In the genomic region with DNA sequence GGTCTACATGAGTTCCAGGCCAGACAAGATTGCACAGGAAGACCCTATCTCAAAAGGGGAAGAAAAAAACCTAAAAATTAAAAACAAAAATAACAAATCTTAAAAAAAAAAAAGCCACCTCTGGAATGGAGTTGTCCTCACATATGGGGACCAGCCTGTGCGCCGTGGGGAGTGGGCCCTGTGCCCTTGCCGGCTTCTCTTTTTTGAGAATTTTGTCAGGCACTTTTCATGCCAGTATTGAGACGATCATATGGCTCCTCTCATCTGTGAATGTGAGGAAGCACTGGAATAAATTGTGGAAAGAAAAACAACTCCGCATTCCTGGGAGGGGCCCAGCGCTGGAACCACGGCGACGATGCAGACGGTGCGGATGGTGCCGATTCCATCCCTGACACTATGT, we compare ENCODE assay signal across 11 mouse cellular contexts. TPM values are rescaled to one million over a fixed set of nuclear protein-coding genes. Genes with fewer than 3 reads are reported as not detected.
"Had no signal": no experiment of that assay in that cellular context is flagged by ENCODE, and none has a peak within 500 bp of the region (broad histone marks: within the 10 kb centered on the region; RNA-seq: fewer than 3 reads in every experiment).

No protein-coding gene starts in this region.

- H3K4me1 ChIP-seq: liver, embryonic 13.5 days had no signal

- H3K4me3 ChIP-seq: liver, embryonic 13.5 days had no signal

- H3K9ac ChIP-seq: liver, embryonic 13.5 days had no signal

- H3K27ac ChIP-seq: kidney, postnatal 0 days; liver, embryonic 13.5 days had no signal

- H3K9me3 ChIP-seq: liver, embryonic 13.5 days had no signal

- H3K27me3 ChIP-seq: liver, embryonic 13.5 days had no signal

- DNase-seq: kidney, adult 9 months; kidney, postnatal 25 days; liver, embryonic 13.5 days; lung, adult 2 months; lung, postnatal 14 days; lung, postnatal 4 days; midbrain, embryonic 14.5 days; thymus, adult 18-20 months; thymus, postnatal 36 days had no signal

- H3K4me2 ChIP-seq: liver, embryonic 13.5 days; midbrain, embryonic 11.5 days had no signal

RNA-seq across cellular contexts. Expression of gene Ckm, which starts 44.6 kb away (rescaled TPM):
- polyA plus RNA-seq: midbrain, embryonic 11.5 days; midbrain, embryonic 14.5 days had no signal
